Comparison of ENCODE assay signal across 8 mouse cellular contexts in genomic region chr16:20537071-20537471, GRCm38 (mm10). TPM values are rescaled to one million over a fixed set of nuclear protein-coding genes. Genes with fewer than 3 reads are reported as not detected.
DNase-seq lines count a peak whose midpoint lies in the region; ATAC-seq lines count a peak whose summit lies in the region.

No protein-coding gene starts in this region.

- peaks cover 58% of the 10 kb centered on the region for H3K36me3 ChIP-seq in embryonic facial prominence, embryonic 15.5 days
- peaks cover 33% of the 10 kb centered on the region for H3K36me3 ChIP-seq in intestine, embryonic 15.5 days
- H3K36me3 ChIP-seq in liver, embryonic 16.5 days (ENCODE audit: control insufficient read depth, insufficient read depth) = peaks cover 41% of the 10 kb centered on the region

- no peaks in the 10 kb centered on the region for H3K27me3 ChIP-seq in embryonic facial prominence, embryonic 15.5 days
- no peaks in the 10 kb centered on the region for H3K27me3 ChIP-seq in intestine, embryonic 15.5 days (replicated peaks)
- no peaks in the 10 kb centered on the region for H3K27me3 ChIP-seq in liver, embryonic 16.5 days (ENCODE audit: control insufficient read depth, insufficient read depth, low read depth, low read length)

- H3K9me3 ChIP-seq in embryonic facial prominence, embryonic 15.5 days (replicated peaks) = no peaks in the 10 kb centered on the region
- no peaks in the 10 kb centered on the region for H3K9me3 ChIP-seq in intestine, embryonic 15.5 days
- H3K9me3 ChIP-seq in liver, embryonic 16.5 days (replicated peaks; ENCODE audit: control insufficient read depth, low read length) = no peaks in the 10 kb centered on the region

- H3K4me1 ChIP-seq in embryonic facial prominence, embryonic 15.5 days = peaks cover 24% of the 10 kb centered on the region
- H3K4me1 ChIP-seq in intestine, embryonic 15.5 days (replicated peaks) = peaks cover 19% of the 10 kb centered on the region
- peaks cover 26% of the 10 kb centered on the region for H3K4me1 ChIP-seq in liver, embryonic 16.5 days (ENCODE audit: control insufficient read depth, low read depth, low read length)

- WGBS in embryonic facial prominence, embryonic 15.5 days = 22% methylated on average over 5 of the region's 5 CpGs
- WGBS in intestine, embryonic 15.5 days = 36% methylated on average over 5 of the region's 5 CpGs
- 32% methylated on average over 5 of the region's 5 CpGs for WGBS in liver, embryonic 16.5 days (ENCODE audit: insufficient replicate concordance)

- H3K4me2 ChIP-seq in embryonic facial prominence, embryonic 15.5 days (replicated peaks) = peak overlapping the region; percentile 67
- H3K4me2 ChIP-seq in intestine, embryonic 15.5 days (replicated peaks) = peak overlapping the region; percentile 78
- peak overlapping the region; percentile 79 for H3K4me2 ChIP-seq in liver, embryonic 16.5 days (ENCODE audit: low read depth, low read length)

- peak overlapping the region; percentile 44; the same call in 1 of the 2 replicates for H3K27ac ChIP-seq in embryonic facial prominence, embryonic 15.5 days (replicated peaks)
- peak overlapping the region; percentile 15; the same call in 1 of the 2 replicates for H3K27ac ChIP-seq in intestine, embryonic 15.5 days
- peak overlapping the region; percentile 95 for H3K27ac ChIP-seq in liver, embryonic 16.5 days (ENCODE audit: low read length)

- intact Hi-C loops in left cerebral cortex, postnatal 14 days (cut with DNase I) = no loop called here
- intact Hi-C loops in gastrocnemius, postnatal 36 days (cut with DNase I) = no loop called here

- no peak for ATAC-seq in embryonic facial prominence, embryonic 15.5 days (ENCODE audit: insufficient number of reproducible peaks, low FRiP score, low TSS enrichment, low read depth)
- ATAC-seq in intestine, embryonic 15.5 days = no peak
- no peak for ATAC-seq in liver, embryonic 16.5 days (ENCODE audit: low read depth)
- no peak for ATAC-seq in frontal cortex, adult (ENCODE audit: low TSS enrichment)

- H3K4me3 ChIP-seq in embryonic facial prominence, embryonic 15.5 days (replicated peaks) = peak overlapping the region; percentile 93
- peak overlapping the region; percentile 88 for H3K4me3 ChIP-seq in intestine, embryonic 15.5 days (replicated peaks)
- H3K4me3 ChIP-seq in liver, embryonic 16.5 days (ENCODE audit: low read depth, low read length) = peak overlapping the region; percentile 68

- peak; percentile 26 to 30 for DNase-seq in left cerebral cortex, postnatal 14 days (ENCODE audit: low spot score in 2 of 2)
- DNase-seq in left cerebral cortex, adult 11 months (ENCODE audit: low spot score) = no peak
- peak; percentile 91 for DNase-seq in ZHBTc4 (ENCODE audit: low read depth, low spot score)
- DNase-seq in gastrocnemius, postnatal 36 days = no peak

- peak overlapping the region; percentile 13 for H3K9ac ChIP-seq in embryonic facial prominence, embryonic 15.5 days
- H3K9ac ChIP-seq in intestine, embryonic 15.5 days = peak overlapping the region; percentile 45
- peak overlapping the region; percentile 72 for H3K9ac ChIP-seq in liver, embryonic 16.5 days (ENCODE audit: low read depth, low read length)

RNA-seq across cellular contexts. Expression of gene Ap2m1, which starts 1.8 kb away (rescaled TPM):
- total RNA-seq in left cerebral cortex, postnatal 14 days (2021) = 100 to 1,000 TPM; 917 to 964 TPM
- 562 and 584 TPM in 2 replicates for polyA plus RNA-seq in embryonic facial prominence, embryonic 15.5 days (2015; fragmentation: Nextera tagmentation; extraction: Ambion mirVana)
- polyA plus RNA-seq in intestine, embryonic 15.5 days (2015; fragmentation: Nextera tagmentation; extraction: Ambion mirVana) = 614 and 624 TPM in 2 replicates
- 388 and 409 TPM in 2 replicates for polyA plus RNA-seq in liver, embryonic 16.5 days (2015; fragmentation: Nextera tagmentation; extraction: Ambion mirVana)
- 100 to 1,000 TPM; 133 to 135 TPM for total RNA-seq in gastrocnemius, postnatal 36 days (2021)

RNA-seq across cellular contexts. Expression of gene Abcf3, which starts 11.3 kb away (rescaled TPM):
- total RNA-seq in left cerebral cortex, postnatal 14 days (2021) = 10 to 100 TPM; 82.9 to 86.5 TPM
- 65.0 and 70.2 TPM in 2 replicates for polyA plus RNA-seq in embryonic facial prominence, embryonic 15.5 days (2015; fragmentation: Nextera tagmentation; extraction: Ambion mirVana)
- polyA plus RNA-seq in intestine, embryonic 15.5 days (2015; fragmentation: Nextera tagmentation; extraction: Ambion mirVana) = 58.6 and 59.0 TPM in 2 replicates
- 24.6 and 25.8 TPM in 2 replicates for polyA plus RNA-seq in liver, embryonic 16.5 days (2015; fragmentation: Nextera tagmentation; extraction: Ambion mirVana)
- 10 to 100 TPM; 51.0 to 69.7 TPM for total RNA-seq in gastrocnemius, postnatal 36 days (2021)

RNA-seq across cellular contexts. Expression of gene Dvl3, which starts 20.3 kb away (rescaled TPM):
- total RNA-seq in left cerebral cortex, postnatal 14 days (2021) = 10 to 100 TPM; 82.2 to 86.1 TPM
- polyA plus RNA-seq in embryonic facial prominence, embryonic 15.5 days (2015; fragmentation: Nextera tagmentation; extraction: Ambion mirVana) = 26.0 and 31.0 TPM in 2 replicates
- polyA plus RNA-seq in intestine, embryonic 15.5 days (2015; fragmentation: Nextera tagmentation; extraction: Ambion mirVana) = 18.1 and 19.5 TPM in 2 replicates
- 3.7 and 5.3 TPM in 2 replicates for polyA plus RNA-seq in liver, embryonic 16.5 days (2015; fragmentation: Nextera tagmentation; extraction: Ambion mirVana)
- total RNA-seq in gastrocnemius, postnatal 36 days (2021) = 10 to 100 TPM; 27.8 to 28.8 TPM

RNA-seq across cellular contexts. Expression of gene Eif2b5, which starts 38.5 kb away (rescaled TPM):
- total RNA-seq in left cerebral cortex, postnatal 14 days (2021) = 10 to 100 TPM; 55.0 to 57.6 TPM
- 92.9 and 95.2 TPM in 2 replicates for polyA plus RNA-seq in embryonic facial prominence, embryonic 15.5 days (2015; fragmentation: Nextera tagmentation; extraction: Ambion mirVana)
- polyA plus RNA-seq in intestine, embryonic 15.5 days (2015; fragmentation: Nextera tagmentation; extraction: Ambion mirVana) = 99.4 and 102 TPM in 2 replicates
- polyA plus RNA-seq in liver, embryonic 16.5 days (2015; fragmentation: Nextera tagmentation; extraction: Ambion mirVana) = 41.0 and 44.0 TPM in 2 replicates
- 10 to 100 TPM; 44.2 to 56.1 TPM for total RNA-seq in gastrocnemius, postnatal 36 days (2021)

RNA-seq across cellular contexts. Expression of gene Vwa5b2, which starts 52.2 kb away (rescaled TPM):
- 10 to 100 TPM; 58.6 to 63.8 TPM for total RNA-seq in left cerebral cortex, postnatal 14 days (2021)
- polyA plus RNA-seq in embryonic facial prominence, embryonic 15.5 days (2015; fragmentation: Nextera tagmentation; extraction: Ambion mirVana) = 2.4 and 4.9 TPM in 2 replicates
- polyA plus RNA-seq in intestine, embryonic 15.5 days (2015; fragmentation: Nextera tagmentation; extraction: Ambion mirVana) = 5.5 and 7.0 TPM in 2 replicates
- 0.83 and 0.91 TPM in 2 replicates for polyA plus RNA-seq in liver, embryonic 16.5 days (2015; fragmentation: Nextera tagmentation; extraction: Ambion mirVana)
- total RNA-seq in gastrocnemius, postnatal 36 days (2021) = not detected

Comparison
In these comparisons a context has a peak if more than half of its experiments do, and no peak if none do; other contexts are left out.
1. DNase-seq: peak in left cerebral cortex, postnatal 14 days (2 of 2) and ZHBTc4 (single experiment); none in left cerebral cortex, adult 11 months (single experiment) and gastrocnemius, postnatal 36 days (0 of 2).
2. H3K27ac ChIP-seq: peak in every context shown above with its lines; median percentile 95 in liver, embryonic 16.5 days; 44 in embryonic facial prominence, embryonic 15.5 days; 15 in intestine, embryonic 15.5 days.
3. H3K9ac ChIP-seq: peak in every context shown above with its lines; median percentile 72 in liver, embryonic 16.5 days; 45 in intestine, embryonic 15.5 days; 13 in embryonic facial prominence, embryonic 15.5 days.
4. Peak in every context shown above with its lines, with median percentiles within 50 percentile points of each other: H3K4me2 ChIP-seq and H3K4me3 ChIP-seq.